Mouse (Mus musculus) bone marrow macrophage, adult 2 months (primary cell): ENCODE results near the gene Atp2b4.

Source experiments
- CTCF ChIP-seq: IDR thresholded peaks from 2 replicates; pipeline ENCODE4 v1.5.1; 2012; ENCODE audit warnings: low read depth, mild to moderate bottlenecking, low read length, moderate library complexity
- POLR2A ChIP-seq: IDR thresholded peaks from 2 replicates; pipeline ENCODE4 v1.6.1; 2012; ENCODE audit warnings: mild to moderate bottlenecking, low read depth, low read length, borderline replicate concordance

GRCm38 (mm10) chr1:133718786-133719185, 82.1 kb downstream of the Atp2b4 start:
- TF ChIP-seq CTCF (no peak), POLR2A (no peak)
